Mouse (Mus musculus) hindbrain, embryonic 14.5 days (tissue): ENCODE data around the gene Thap11. TPM values are rescaled to one million over a fixed set of nuclear protein-coding genes. Genes with fewer than 3 reads are reported as not detected.

Experiments used
- ATAC-seq: fragments of 200-750 bp; cut with Nextera tagmentation; 2 replicates; pipeline ENCODE4 v1.8.0; 2017; ENCODE audit warnings: moderate number of reproducible peaks, mild to moderate bottlenecking, moderate TSS enrichment, moderate library complexity; ENCODE audit not compliant: low FRiP score
- DNase-seq: peaks from one replicate; pipeline ENCODE4 v3.0.0-alpha.2; 2015; ENCODE audit warnings: low spot score
- H3K27ac ChIP-seq: fragments of 300-500 bp; sonication (generic); 2 replicates; pipeline ENCODE4 v1.5.1; 2014; ENCODE audit warnings: mild to moderate bottlenecking, moderate library complexity
- H3K27me3 ChIP-seq: fragments of 300-500 bp; sonication (generic); 2 replicates; pipeline ENCODE4 v1.6.1; 2014; ENCODE audit warnings: mild to moderate bottlenecking, low read length, mixed read lengths; ENCODE audit not compliant: control insufficient read depth, insufficient read depth
- H3K36me3 ChIP-seq: fragments of 300-500 bp; sonication (generic); replicated peaks from 2 replicates; pipeline ENCODE4 v1.6.1; 2014; ENCODE audit not compliant: control insufficient read depth, insufficient read depth
- H3K4me1 ChIP-seq: fragments of 300-500 bp; sonication (generic); replicated peaks from 2 replicates; pipeline ENCODE4 v1.6.1; 2014; ENCODE audit warnings: antibody characterized with exemption, low read length, mixed read lengths; ENCODE audit not compliant: control insufficient read depth, insufficient read depth
- H3K4me2 ChIP-seq: fragments of 300-500 bp; sonication (generic); replicated peaks from 2 replicates; pipeline ENCODE4 v1.6.1; 2014; ENCODE audit warnings: mild to moderate bottlenecking, moderate library complexity
- H3K4me3 ChIP-seq: fragments of 300-500 bp; sonication (generic); replicated peaks from 2 replicates; pipeline ENCODE4 v1.5.1; 2014; ENCODE audit warnings: mild to moderate bottlenecking, low read length
- H3K9ac ChIP-seq: fragments of 300-500 bp; sonication (generic); 2 replicates; pipeline ENCODE4 v1.6.1; 2014
- H3K9me3 ChIP-seq: fragments of 300-500 bp; sonication (generic); 2 replicates; pipeline ENCODE4 v1.6.1; 2016; ENCODE audit warnings: low read length; ENCODE audit not compliant: control insufficient read depth
- WGBS: fragments of 180-500 bp; shearing (Covaris S2); extraction: QIAGEN DNeasy Blood & Tissue Kit; methylation state at CpG from one replicate; pipeline ENCODE4 v1.1.7; 2014; 5-methylcytosine and 5-hydroxymethylcytosine counted together
- polyA plus RNA-seq: library from polyadenylated mRNA; unstranded; fragments of >200 nt; fragmentation: Nextera tagmentation; extraction: Ambion mirVana; gene quantifications from 2 replicates; pipeline ENCODE4 v1.2.1, GENCODE M21; 2014

The Thap11 gene
- polyA plus RNA-seq, 1 experiment from 2014 or later: 46.2 TPM

DNA sequence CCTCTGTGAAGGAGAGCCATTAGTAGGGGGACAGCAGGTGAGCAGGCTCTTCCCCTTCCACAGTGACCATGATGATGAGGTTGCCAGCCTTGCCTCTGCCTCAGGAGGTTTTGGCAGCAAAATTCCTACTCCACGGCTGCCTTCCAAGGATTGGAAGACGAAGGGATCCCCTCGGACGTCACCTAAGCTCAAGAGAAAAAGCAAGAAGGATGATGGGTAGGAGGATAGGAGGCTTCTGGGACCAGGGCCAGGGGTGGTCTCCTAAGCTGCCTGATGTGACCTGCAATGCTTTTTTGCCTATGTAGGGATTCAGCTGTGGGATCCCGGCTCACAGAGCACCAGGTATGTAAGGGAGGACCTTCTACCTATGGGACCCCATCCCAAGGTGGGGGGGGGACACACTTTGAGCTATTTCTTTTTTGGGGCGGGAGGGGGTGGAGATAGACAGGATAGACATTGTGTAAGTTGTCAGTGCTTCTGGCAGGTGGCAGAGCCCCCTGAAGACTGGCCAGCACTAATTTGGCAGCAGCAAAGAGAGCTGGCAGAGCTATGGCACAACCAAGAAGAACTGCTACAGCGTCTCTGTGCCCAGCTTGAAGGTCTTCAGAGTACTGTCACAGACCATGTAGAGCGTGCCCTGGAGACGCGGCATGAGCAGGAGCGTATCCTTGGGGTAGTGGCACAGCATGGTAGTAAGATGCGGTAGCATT, 35.0 kb downstream of the Thap11 start:
- ATAC-seq (no peak), DNase-seq (no peak)
- no peak overlapping the region for H3K4me3 ChIP-seq

GRCm38 (mm10) chr8:105890870-105891269, 35.9 kb downstream of the Thap11 start:
- DNase-seq (no peak), ATAC-seq (no peak)
- Histone ChIP-seq H3K4me3 (no peak overlapping the region), H3K36me3 (peaks cover 82% of the 10 kb centered on the region), H3K4me2 (no peak overlapping the region), H3K4me1 (0 out of 2 replicates have a peak, but pooled peaks cover 4% of the 10 kb centered on the region), H3K9ac (no peak overlapping the region), H3K9me3 (no peaks in the 10 kb centered on the region), H3K27ac (no peak overlapping the region), H3K27me3 (no peaks in the 10 kb centered on the region)
- 94% methylated on average over 6 of the region's 6 CpGs for WGBS

More for the DNA sequence above, 35.0 kb downstream of the Thap11 start:
- H3K27ac ChIP-seq: no peak overlapping the region
- 96% methylated on average over 12 of the region's 12 CpGs for WGBS
- no peak overlapping the region for H3K9ac ChIP-seq
- peaks cover 89% of the 10 kb centered on the region for H3K36me3 ChIP-seq
- H3K4me2 ChIP-seq: no peak overlapping the region
- 0 out of 2 replicates have a peak, but pooled peaks cover 4% of the 10 kb centered on the region for H3K4me1 ChIP-seq
- H3K9me3 ChIP-seq: no peaks in the 10 kb centered on the region
- no peaks in the 10 kb centered on the region for H3K27me3 ChIP-seq

GRCm38 (mm10) chr8:105892432-105892831, 37.5 kb downstream of the Thap11 start:
- H3K4me2 ChIP-seq: no peak overlapping the region
- no peak overlapping the region for H3K4me3 ChIP-seq
- peaks cover 66% of the 10 kb centered on the region for H3K36me3 ChIP-seq
- H3K4me1 ChIP-seq: 0 out of 2 replicates have a peak, but pooled peaks cover 4% of the 10 kb centered on the region
- no peak overlapping the region for H3K9ac ChIP-seq
- no peaks in the 10 kb centered on the region for H3K9me3 ChIP-seq
- ATAC-seq: no peak
- DNase-seq: no peak
- no peaks in the 10 kb centered on the region for H3K27me3 ChIP-seq
- H3K27ac ChIP-seq: no peak overlapping the region
- WGBS: 90% methylated on average over 6 of the region's 6 CpGs

- peak; percentile 71 for DNase-seq
- peak within 1 kb of the TSS; percentile 21; the same call in 1 of the 2 replicates for H3K4me2 ChIP-seq
- no peaks in the 10 kb centered on the region for H3K9me3 ChIP-seq
- peaks cover 57% of the 10 kb centered on the region for H3K36me3 ChIP-seq
- 0 out of 2 replicates have a peak within 1 kb of the TSS, but pooled peaks have one; percentile 26 for H3K27ac ChIP-seq
- H3K9ac ChIP-seq: no peak within 1 kb of the TSS; the same call in 1 of the 2 replicates
- no peak within 1 kb of the TSS for H3K4me3 ChIP-seq
- H3K27me3 ChIP-seq: no peaks in the 10 kb centered on the region
- 0 out of 2 replicates have a peak, but pooled peaks cover 4% of the 10 kb centered on the region for H3K4me1 ChIP-seq
- WGBS: 6% methylated on average over 11 of the region's 11 CpGs
- ATAC-seq: peak; percentile 85
Observed at GRCm38 (mm10) chr8:105893339-105893738, 38.4 kb downstream of the Thap11 start, which contains the start of gene Nrn1l. TSS of gene Nrn1l (plus strand) at chr8:105893567.

DNA sequence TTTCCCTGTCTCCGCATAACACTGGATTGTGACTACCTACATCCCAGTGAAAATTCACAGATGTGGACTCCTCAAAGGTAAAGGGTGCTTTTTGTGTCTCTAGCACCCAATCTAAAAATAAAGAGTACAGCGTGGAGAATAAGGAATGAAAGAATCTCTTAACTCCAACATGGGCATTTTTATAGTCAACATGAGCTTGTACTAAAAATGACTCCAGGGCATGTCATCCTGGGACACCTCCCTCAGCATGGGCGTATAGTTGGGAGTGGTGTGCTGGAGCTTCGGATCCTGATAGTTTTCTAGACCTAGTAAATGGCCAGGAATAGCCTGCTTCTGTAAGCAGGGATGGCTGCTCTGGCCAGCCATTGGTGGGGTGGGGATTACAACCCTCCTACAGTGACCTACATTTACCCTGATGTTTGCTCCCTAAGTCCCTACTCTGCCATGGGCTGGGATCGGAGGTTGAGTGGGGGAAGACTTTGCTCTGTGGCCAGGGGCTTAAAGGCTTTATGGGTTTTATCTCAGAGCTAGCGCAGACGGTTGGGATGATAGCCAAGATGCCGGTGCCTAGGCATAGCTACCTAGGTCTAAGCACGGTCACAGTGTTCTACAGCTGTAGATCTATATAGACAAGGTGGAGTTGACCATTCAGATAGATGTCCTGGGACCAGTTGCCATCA, 43.0 kb downstream of the Thap11 start:
- Histone ChIP-seq H3K4me1 (peaks cover 11% of the 10 kb centered on the region; the same call in 1 of the 2 replicates), H3K9ac (no peak overlapping the region), H3K9me3 (no peaks in the 10 kb centered on the region), H3K27ac (no peak overlapping the region), H3K36me3 (peaks cover 12% of the 10 kb centered on the region; the same call in 1 of the 2 replicates), H3K4me2 (no peak overlapping the region), H3K27me3 (no peaks in the 10 kb centered on the region), H3K4me3 (no peak overlapping the region)
- no peak for DNase-seq
- 86% methylated on average over 9 of the region's 9 CpGs for WGBS
- no peak for ATAC-seq

DNA sequence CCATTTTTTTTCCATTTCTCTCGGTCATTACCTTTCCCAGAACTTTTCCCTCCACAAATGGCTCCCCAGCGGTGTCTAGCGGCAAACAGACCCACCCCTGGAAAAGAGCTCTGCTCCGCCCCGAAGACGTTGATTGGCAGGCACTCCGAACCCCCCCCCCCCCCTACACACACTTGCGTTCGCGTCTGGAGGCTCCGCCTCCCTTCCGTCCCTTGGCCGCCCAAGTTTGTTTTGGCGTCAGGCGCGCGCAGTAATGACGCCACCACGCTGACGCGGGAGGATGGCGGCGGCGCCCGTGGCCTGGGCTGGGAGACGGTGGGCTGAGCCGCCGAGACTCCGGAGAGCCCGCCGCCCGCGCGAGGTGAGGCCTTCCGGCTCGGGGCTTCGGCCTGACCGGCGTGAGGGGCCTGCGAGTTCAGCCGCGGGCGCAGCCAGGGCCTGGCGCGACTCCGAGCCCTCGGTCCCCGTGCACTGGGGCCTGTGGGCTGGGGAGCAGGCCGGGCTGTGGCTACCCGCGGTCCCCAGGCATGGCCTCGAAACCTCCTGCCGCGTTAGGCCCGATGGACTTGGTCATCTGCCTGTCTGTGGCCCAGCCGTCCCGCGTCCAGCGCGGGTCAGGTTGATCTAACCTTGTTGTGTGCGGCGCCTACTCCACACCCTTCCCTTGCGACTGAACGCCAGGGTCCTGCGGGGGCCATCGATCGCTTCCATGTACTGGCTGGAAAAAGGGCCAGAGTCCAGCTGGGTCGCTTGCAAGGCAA, 45.4 kb downstream of the Thap11 start, which contains the start of gene Pskh1:
Pskh1 (plus strand) TSS at position 262 of the 761 bp plus-strand sequence.
- peak; percentile 96 for DNase-seq
- Histone ChIP-seq H3K9me3 (no peaks in the 10 kb centered on the region), H3K4me2 (peak within 1 kb of the TSS; percentile 70), H3K36me3 (0 out of 2 replicates have a peak, but pooled peaks cover 2% of the 10 kb centered on the region), H3K4me1 (peaks cover 6% of the 10 kb centered on the region; the same call in 1 of the 2 replicates), H3K27me3 (no peaks in the 10 kb centered on the region), H3K4me3 (peak within 1 kb of the TSS; percentile 84), H3K27ac (peak within 1 kb of the TSS; percentile 89), H3K9ac (peak within 1 kb of the TSS; percentile 98)
- WGBS: under 1% methylated on average over 68 of the region's 68 CpGs
- peak; percentile 95 for ATAC-seq

- Histone ChIP-seq H3K36me3 (0 out of 2 replicates have a peak, but pooled peaks cover 5% of the 10 kb centered on the region), H3K27ac (peak overlapping the region; percentile 89), H3K4me2 (peak overlapping the region; percentile 70), H3K4me1 (peaks cover 6% of the 10 kb centered on the region; the same call in 1 of the 2 replicates), H3K4me3 (peak overlapping the region; percentile 84), H3K9me3 (no peaks in the 10 kb centered on the region), H3K27me3 (no peaks in the 10 kb centered on the region), H3K9ac (peak overlapping the region; percentile 98)
- no peak for ATAC-seq
- no peak for DNase-seq
- WGBS: 40% methylated on average over 16 of the region's 16 CpGs
Observed at GRCm38 (mm10) chr8:105900941-105901616, 46.1 kb downstream of the Thap11 start.
